14 mouse cellular contexts compared by ENCODE assay signal in the genomic region with DNA sequence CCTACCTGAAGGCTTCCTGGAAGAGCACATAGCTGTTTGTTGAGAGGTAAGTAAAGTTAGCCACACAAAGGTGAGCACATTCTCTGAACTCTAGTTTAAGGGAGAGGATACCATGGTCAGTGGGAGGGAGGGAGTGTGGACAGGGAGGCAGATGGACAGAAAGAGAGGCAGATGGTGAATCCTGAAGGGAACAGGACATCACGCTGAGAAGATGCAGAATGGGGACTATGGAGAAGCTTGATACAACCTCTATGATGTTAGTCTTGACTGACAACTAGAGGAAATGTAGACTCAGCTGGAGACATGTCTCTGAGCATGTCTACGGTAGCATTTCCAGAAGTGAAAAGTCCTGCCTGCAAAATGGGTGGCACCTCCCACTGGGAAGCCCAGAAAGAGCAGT.
"Had no signal": no experiment of that assay in that cellular context is flagged by ENCODE, and none has a peak within 500 bp of the region (broad histone marks: within the 10 kb centered on the region; RNA-seq: fewer than 3 reads in every experiment).

No protein-coding gene starts in this region.

- H3K27me3 ChIP-seq: limb, embryonic 15.5 days; liver, embryonic 12.5 days; neural tube, embryonic 15.5 days had no signal

- H3K4me3 ChIP-seq: limb, embryonic 15.5 days; liver, embryonic 12.5 days; midbrain, embryonic 10.5 days; myocyte; neural tube, embryonic 15.5 days had no signal

- H3K9ac ChIP-seq: limb, embryonic 15.5 days; liver, embryonic 12.5 days; lung, embryonic 14.5 days; neural tube, embryonic 15.5 days had no signal

- ATAC-seq: liver, embryonic 12.5 days had no signal

- H3K4me2 ChIP-seq: limb, embryonic 15.5 days; liver, embryonic 12.5 days; lung, embryonic 14.5 days; neural tube, embryonic 15.5 days had no signal

- H3K4me1 ChIP-seq: liver, embryonic 12.5 days; midbrain, embryonic 10.5 days; neural tube, embryonic 15.5 days had no signal

- H3K36me3 ChIP-seq: limb, embryonic 15.5 days; liver, embryonic 12.5 days; midbrain, embryonic 10.5 days; neural tube, embryonic 15.5 days had no signal

- DNase-seq: kidney, postnatal 25 days; layer of hippocampus, postnatal 36 days; lung, embryonic 14.5 days; lung, postnatal 10 days; lung, postnatal 4 days; midbrain, embryonic 14.5 days; right cerebral cortex, adult 18-20 months; right cerebral cortex, postnatal 25 days; thymus, postnatal 4 days had no signal

- H3K9me3 ChIP-seq: limb, embryonic 15.5 days; liver, embryonic 12.5 days; midbrain, embryonic 10.5 days; neural tube, embryonic 15.5 days had no signal

- H3K27ac ChIP-seq: limb, embryonic 15.5 days; liver, embryonic 12.5 days; midbrain, embryonic 10.5 days; neural tube, embryonic 15.5 days had no signal
